Mouse (Mus musculus) MN1 (cell line): Measurements from ENCODE around the gene Akr1c20.

Source experiments
- DNase-seq: peaks from one replicate; pipeline ENCODE4 v3.0.0-alpha.2; 2016; ENCODE audit warnings: low spot score

Akr1c20 gene

GRCm38 (mm10) chr13:4523201-4523838 lies at the start of gene Akr1c20:
Gene Akr1c20, minus strand, starts transcription at chr13:4523345.
- DNase-seq = no peak

GRCm38 (mm10) chr13:4565996-4566395 lies 42.9 kb upstream of the Akr1c20 start:
- DNase-seq = no peak

GRCm38 (mm10) chr13:4560500-4560899 lies 37.4 kb upstream of the Akr1c20 start:
- DNase-seq = no peak

- DNase-seq = no peak
Observed at GRCm38 (mm10) chr13:4559143-4559542, 36.0 kb upstream of the Akr1c20 start.

GRCm38 (mm10) chr13:4514811-4515210 lies 8.3 kb downstream of the Akr1c20 start:
- DNase-seq = no peak

- no peak for DNase-seq
Observed at GRCm38 (mm10) chr13:4467896-4468295, 55.2 kb downstream of the Akr1c20 start.

GRCm38 (mm10) chr13:4465641-4466040 lies 57.5 kb downstream of the Akr1c20 start:
- no peak for DNase-seq
